Mouse (Mus musculus): ENCODE data around the gene Nectin1.

Nectin1 gene

GRCm38 (mm10) chr9:43743647-43744137 is at the start of gene Nectin1:
TSS of gene Nectin1 (plus strand) at chr9:43743984.
- DNase-seq (ENCODE audit: low read depth, low spot score): peak; percentile 94

GRCm38 (mm10) chr9:43698080-43698712 is 45.6 kb upstream of the Nectin1 start:
- DNase-seq (ENCODE audit: low read depth, low spot score): peak; percentile 58

GRCm38 (mm10) chr9:43698841-43699240 is 44.9 kb upstream of the Nectin1 start:
- no peak for DNase-seq (ENCODE audit: low read depth, low spot score)

- peak; percentile 35 for DNase-seq (ENCODE audit: low read depth, low spot score)
Measured at GRCm38 (mm10) chr9:43699417-43700225, 44.2 kb upstream of the Nectin1 start.

- peak; percentile 45 for DNase-seq (ENCODE audit: low read depth, low spot score)
Measured at GRCm38 (mm10) chr9:43700226-43700579, 43.6 kb upstream of the Nectin1 start.

GRCm38 (mm10) chr9:43701748-43702147 is 42.0 kb upstream of the Nectin1 start:
- DNase-seq (ENCODE audit: low read depth, low spot score): no peak

- peak; percentile 69 for DNase-seq (ENCODE audit: low read depth, low spot score)
Measured at GRCm38 (mm10) chr9:43707571-43707970, 36.2 kb upstream of the Nectin1 start.

- DNase-seq (ENCODE audit: low read depth, low spot score): peak; percentile 76
Measured at GRCm38 (mm10) chr9:43708715-43709114, 35.1 kb upstream of the Nectin1 start.

GRCm38 (mm10) chr9:43713432-43713831 is 30.4 kb upstream of the Nectin1 start:
- DNase-seq (ENCODE audit: low read depth, low spot score): no peak

- peak; percentile 72 for DNase-seq (ENCODE audit: low read depth, low spot score)
Measured at GRCm38 (mm10) chr9:43719407-43719839, 24.4 kb upstream of the Nectin1 start.

GRCm38 (mm10) chr9:43720046-43720445 is 23.7 kb upstream of the Nectin1 start:
- peak; percentile 21 for DNase-seq (ENCODE audit: low read depth, low spot score)

GRCm38 (mm10) chr9:43724093-43724492 is 19.7 kb upstream of the Nectin1 start:
- DNase-seq (ENCODE audit: low read depth, low spot score): no peak

- no peak for DNase-seq (ENCODE audit: low read depth, low spot score)
Measured at GRCm38 (mm10) chr9:43729450-43730266, 14.1 kb upstream of the Nectin1 start.

- peak; percentile 77 for DNase-seq (ENCODE audit: low read depth, low spot score)
Measured at GRCm38 (mm10) chr9:43730284-43731027, 13.3 kb upstream of the Nectin1 start.

GRCm38 (mm10) chr9:43731880-43732279 is 11.9 kb upstream of the Nectin1 start:
- DNase-seq (ENCODE audit: low read depth, low spot score): no peak

- DNase-seq (ENCODE audit: low read depth, low spot score): no peak
Measured at GRCm38 (mm10) chr9:43732671-43733070, 11.1 kb upstream of the Nectin1 start.

- DNase-seq (ENCODE audit: low read depth, low spot score): no peak
Measured at GRCm38 (mm10) chr9:43734952-43735351, 8.8 kb upstream of the Nectin1 start.

- DNase-seq (ENCODE audit: low read depth, low spot score): no peak
Measured at GRCm38 (mm10) chr9:43736046-43736730, 7.6 kb upstream of the Nectin1 start.

- peak; percentile 30 for DNase-seq (ENCODE audit: low read depth, low spot score)
Measured at GRCm38 (mm10) chr9:43737331-43737730, 6.5 kb upstream of the Nectin1 start.

GRCm38 (mm10) chr9:43737871-43738292 is 5.9 kb upstream of the Nectin1 start:
- DNase-seq (ENCODE audit: low read depth, low spot score): peak; percentile 24

All from brain, adult 2 months (tissue).